Mouse (Mus musculus) lung, postnatal 0 days (tissue): Measurements from ENCODE around the gene Myl7.

Experiments
- CTCF ChIP-seq: IDR thresholded peaks from 2 replicates; pipeline ENCODE4 v1.5.1; 2016; ENCODE audit warnings: antibody characterized with exemption, mild to moderate bottlenecking
- EP300 ChIP-seq: IDR thresholded peaks from 2 replicates; pipeline ENCODE4 v1.6.1; 2016; ENCODE audit warnings: antibody characterized with exemption, mild to moderate bottlenecking, control low read depth

DNA sequence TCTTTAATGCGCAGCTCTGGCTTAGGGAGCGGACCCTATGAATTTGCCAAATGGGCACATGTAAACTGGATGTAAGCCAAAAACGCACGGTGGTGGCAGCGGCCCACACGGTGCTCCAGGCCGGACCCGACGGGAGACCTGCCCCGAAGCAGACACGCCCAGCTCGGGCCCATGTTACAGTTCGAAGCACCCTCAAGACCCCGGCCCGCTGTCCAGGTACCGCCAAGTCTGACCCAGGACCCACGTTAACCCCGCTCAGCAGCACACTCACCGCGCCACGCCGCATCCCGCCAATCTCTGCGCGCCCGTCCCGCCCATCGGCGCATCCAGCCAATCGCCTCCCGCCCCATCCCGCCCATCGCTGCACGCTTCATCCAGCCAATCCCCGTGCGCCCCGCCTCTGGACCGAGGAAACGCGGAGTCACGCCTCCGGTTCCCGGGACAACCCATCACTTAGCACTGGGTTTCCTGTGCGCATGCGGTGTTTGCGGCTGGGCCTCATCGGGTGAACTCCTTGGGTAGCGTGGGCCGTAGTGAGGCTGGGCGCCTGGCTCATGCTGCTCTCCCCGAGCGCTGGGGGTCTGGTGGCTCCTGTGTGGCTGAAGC lies 20.6 kb downstream of the Myl7 start, which contains the start of gene Pold2:
- TF ChIP-seq CTCF (no peak), EP300 (no peak)
